Mouse (Mus musculus): ENCODE measurements at regions not wholly inside any gene's neighbourhood (a gene's known extent, or its start where the extent isn't known, plus 50 kb on each side); places are given as distances from the start of the nearest gene placed in this dataset.

DNA sequence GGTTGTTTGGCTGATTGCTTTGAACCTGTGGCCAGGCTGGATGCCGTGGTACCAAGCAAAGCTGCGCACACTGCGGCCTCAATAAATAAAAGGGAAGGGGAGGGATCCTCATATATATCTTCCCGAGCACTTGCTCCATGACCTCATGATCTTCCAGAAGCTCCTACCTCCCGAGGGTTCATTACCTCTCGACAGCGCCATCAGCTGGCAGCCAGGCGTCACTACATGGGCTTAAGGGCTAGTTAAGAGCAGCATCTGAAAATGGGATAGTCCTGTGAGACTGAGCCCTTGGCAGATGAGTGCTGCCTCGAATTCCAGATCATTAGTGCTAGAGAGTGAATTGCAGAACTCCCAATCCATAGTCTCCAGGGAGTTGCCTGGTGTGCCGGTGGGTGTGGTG lies 134.0 kb downstream of the Zfp281 start:
- H3K36me3 ChIP-seq (replicated peaks; ENCODE audit: control insufficient read depth, insufficient read depth) = no peaks in the 10 kb centered on the region
- no peaks in the 10 kb centered on the region for H3K9me3 ChIP-seq (ENCODE audit: control insufficient read depth, low read length)
- no peak overlapping the region for H3K4me2 ChIP-seq (replicated peaks)
- H3K27ac ChIP-seq = no peak overlapping the region
- H3K4me3 ChIP-seq (replicated peaks; ENCODE audit: low read length) = no peak overlapping the region
- no peaks in the 10 kb centered on the region for H3K4me1 ChIP-seq (replicated peaks; ENCODE audit: control insufficient read depth, insufficient read depth, low read length)
- no peaks in the 10 kb centered on the region for H3K27me3 ChIP-seq (ENCODE audit: control insufficient read depth, insufficient read depth, low read length)
- 73% methylated on average over 10 of the region's 10 CpGs for WGBS
- DNase-seq (ENCODE audit: low spot score) = no peak
- no peak overlapping the region for H3K9ac ChIP-seq
- ATAC-seq (ENCODE audit: low FRiP score) = no peak

DNA sequence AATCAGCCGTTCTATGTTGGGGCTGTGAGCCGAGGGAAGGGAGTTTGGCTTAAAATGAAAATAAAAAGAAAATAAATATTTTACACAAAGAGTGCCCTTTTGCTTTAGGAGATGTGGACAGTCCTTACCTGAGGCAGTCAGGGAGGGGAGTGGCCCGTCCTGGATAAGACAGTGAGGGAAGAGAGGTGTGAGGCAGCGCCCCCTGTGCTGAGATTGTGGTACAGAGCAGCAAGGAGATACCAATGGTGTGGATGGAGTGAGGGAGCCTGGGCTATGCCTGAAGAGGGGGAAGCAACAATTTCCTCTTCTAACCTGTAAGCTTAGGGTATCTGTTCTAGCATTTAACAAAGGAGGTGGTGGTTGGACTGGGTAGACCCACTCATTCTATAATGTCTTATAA lies 134.5 kb downstream of the Zfp281 start:
- Histone ChIP-seq H3K27ac (no peak overlapping the region), H3K9me3 (ENCODE audit: control insufficient read depth, low read length) (no peaks in the 10 kb centered on the region), H3K4me3 (replicated peaks; ENCODE audit: low read length) (no peak overlapping the region), H3K4me2 (replicated peaks) (no peak overlapping the region), H3K4me1 (replicated peaks; ENCODE audit: control insufficient read depth, insufficient read depth, low read length) (no peaks in the 10 kb centered on the region), H3K9ac (no peak overlapping the region), H3K27me3 (ENCODE audit: control insufficient read depth, insufficient read depth, low read length) (no peaks in the 10 kb centered on the region), H3K36me3 (replicated peaks; ENCODE audit: control insufficient read depth, insufficient read depth) (no peaks in the 10 kb centered on the region)
- ATAC-seq (ENCODE audit: low FRiP score) (no peak), DNase-seq (ENCODE audit: low spot score) (no peak)
- WGBS = 78% methylated on average over 4 of the region's 4 CpGs

DNA sequence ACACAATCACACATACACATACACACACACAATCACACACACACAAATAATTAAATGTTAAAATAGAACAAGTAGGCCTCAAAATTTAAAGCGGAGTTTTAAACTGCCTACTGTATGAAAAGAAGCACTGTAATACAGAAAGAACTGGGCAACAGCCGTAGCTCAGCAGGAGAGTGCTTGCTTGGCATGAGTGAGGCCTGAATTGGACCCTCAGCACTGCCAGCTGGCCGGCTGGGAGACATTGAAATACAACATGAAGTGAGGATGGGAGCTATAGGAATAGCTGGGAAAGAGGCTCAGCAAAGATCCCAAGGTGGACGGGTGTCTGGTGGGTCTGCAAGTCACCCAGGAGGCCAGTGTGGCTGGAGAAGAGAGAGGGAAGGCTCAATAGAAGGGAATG lies 136.8 kb downstream of the Zfp281 start:
- H3K4me3 ChIP-seq (replicated peaks; ENCODE audit: low read length) = no peak overlapping the region
- H3K4me2 ChIP-seq (replicated peaks) = no peak overlapping the region
- DNase-seq (ENCODE audit: low spot score) (no peak), ATAC-seq (ENCODE audit: low FRiP score) (no peak)
- H3K9ac ChIP-seq = no peak overlapping the region
- no peak overlapping the region for H3K27ac ChIP-seq
- H3K4me1 ChIP-seq (replicated peaks; ENCODE audit: control insufficient read depth, insufficient read depth, low read length) = no peaks in the 10 kb centered on the region
- 82% methylated on average over 4 of the region's 4 CpGs for WGBS
- H3K9me3 ChIP-seq (ENCODE audit: control insufficient read depth, low read length) = no peaks in the 10 kb centered on the region
- H3K36me3 ChIP-seq (replicated peaks; ENCODE audit: control insufficient read depth, insufficient read depth) = no peaks in the 10 kb centered on the region
- no peaks in the 10 kb centered on the region for H3K27me3 ChIP-seq (ENCODE audit: control insufficient read depth, insufficient read depth, low read length)

DNA sequence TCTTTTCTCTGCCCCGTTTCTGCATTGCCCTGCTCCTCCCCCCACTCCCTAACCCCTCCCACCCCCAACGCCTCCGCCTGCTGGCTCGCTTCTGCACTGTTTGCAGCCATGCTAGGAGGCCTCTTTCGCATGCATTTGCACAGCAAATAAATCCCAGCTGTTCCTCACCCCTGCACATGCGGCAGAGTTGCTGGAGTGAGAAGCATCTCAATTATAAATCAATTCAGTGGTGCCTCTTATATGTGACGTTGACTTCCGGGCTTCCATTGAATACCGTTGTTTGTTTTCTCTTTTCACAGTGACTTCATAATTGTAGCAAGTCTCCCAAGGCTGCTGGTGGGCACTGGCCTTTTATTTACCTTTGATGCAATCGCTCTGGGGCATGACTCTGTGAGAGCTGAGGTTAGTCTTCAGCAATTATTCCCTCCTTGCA lies 144.3 kb downstream of the Zfp281 start:
- H3K27ac ChIP-seq = 0 out of 2 replicates have a peak overlapping the region, but pooled peaks have one; percentile 49
- 0 out of 2 replicates have a peak, but pooled peaks cover 3% of the 10 kb centered on the region for H3K4me1 ChIP-seq (replicated peaks; ENCODE audit: control insufficient read depth, insufficient read depth, low read length)
- H3K9me3 ChIP-seq (ENCODE audit: control insufficient read depth, low read length) = no peaks in the 10 kb centered on the region
- WGBS = 1% methylated on average over 10 of the region's 10 CpGs
- no peaks in the 10 kb centered on the region for H3K27me3 ChIP-seq (ENCODE audit: control insufficient read depth, insufficient read depth, low read length)
- H3K4me3 ChIP-seq (replicated peaks; ENCODE audit: low read length) = no peak overlapping the region
- no peak overlapping the region for H3K9ac ChIP-seq
- no peaks in the 10 kb centered on the region for H3K36me3 ChIP-seq (replicated peaks; ENCODE audit: control insufficient read depth, insufficient read depth)
- peak overlapping the region; percentile 27 for H3K4me2 ChIP-seq (replicated peaks)
- peak; percentile 73; the same call in 1 of the 2 replicates for ATAC-seq (ENCODE audit: low FRiP score)
- peak; percentile 53 for DNase-seq (ENCODE audit: low spot score)

DNA sequence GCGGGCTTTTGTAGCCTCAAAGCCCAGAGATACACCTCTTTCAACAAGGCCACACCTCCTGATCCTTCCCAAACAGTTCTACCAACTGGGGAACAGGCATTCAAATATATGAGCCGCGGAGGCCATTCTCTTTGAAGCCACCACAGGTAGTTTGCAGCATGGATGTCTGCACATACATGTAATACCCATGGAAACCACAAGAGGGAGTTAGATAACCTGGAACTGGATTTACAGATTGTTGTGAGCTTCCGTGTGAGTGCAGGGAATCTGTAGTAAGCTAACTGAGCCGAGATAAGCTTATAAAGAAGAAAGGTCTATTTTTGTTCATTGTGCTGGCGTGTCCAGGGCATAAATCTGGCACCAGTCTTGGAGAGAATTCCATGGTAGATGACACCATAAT lies 149.0 kb downstream of the Zfp281 start:
- DNase-seq (ENCODE audit: low spot score) = no peak
- peaks cover 10% of the 10 kb centered on the region for H3K4me1 ChIP-seq (replicated peaks; ENCODE audit: control insufficient read depth, insufficient read depth, low read length)
- no peak overlapping the region for H3K9ac ChIP-seq
- WGBS = 94% methylated on average over 6 of the region's 6 CpGs
- H3K4me2 ChIP-seq (replicated peaks) = no peak overlapping the region
- H3K9me3 ChIP-seq (ENCODE audit: control insufficient read depth, low read length) = no peaks in the 10 kb centered on the region
- no peak for ATAC-seq (ENCODE audit: low FRiP score)
- peaks cover 9% of the 10 kb centered on the region; the same call in 1 of the 2 replicates for H3K27me3 ChIP-seq (ENCODE audit: control insufficient read depth, insufficient read depth, low read length)
- no peak overlapping the region for H3K4me3 ChIP-seq (replicated peaks; ENCODE audit: low read length)
- H3K27ac ChIP-seq = no peak overlapping the region
- H3K36me3 ChIP-seq (replicated peaks; ENCODE audit: control insufficient read depth, insufficient read depth) = no peaks in the 10 kb centered on the region

DNA sequence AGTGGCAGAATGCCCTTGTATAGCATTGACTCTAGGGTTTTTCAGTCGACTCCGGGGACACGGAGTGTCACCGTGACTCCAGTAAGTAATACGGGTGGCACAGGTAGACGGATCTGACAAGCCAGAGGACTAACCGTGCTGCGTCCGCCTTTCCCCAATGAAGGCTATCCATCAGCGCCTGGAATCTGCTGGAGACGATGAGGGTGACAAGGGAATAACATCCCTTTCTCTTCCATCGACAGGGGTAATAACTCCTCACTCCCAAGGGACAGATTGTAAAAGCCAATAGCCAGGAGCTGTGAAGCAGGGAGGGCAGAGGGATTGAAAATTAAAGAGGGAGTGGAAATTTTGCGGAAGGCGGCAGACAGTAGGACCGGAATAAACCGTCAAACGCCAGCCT lies 151.5 kb downstream of the Zfp281 start:
- Histone ChIP-seq H3K4me1 (replicated peaks; ENCODE audit: control insufficient read depth, insufficient read depth, low read length) (peaks cover 10% of the 10 kb centered on the region), H3K4me3 (replicated peaks; ENCODE audit: low read length) (no peak overlapping the region), H3K9ac (no peak overlapping the region), H3K36me3 (replicated peaks; ENCODE audit: control insufficient read depth, insufficient read depth) (no peaks in the 10 kb centered on the region), H3K27ac (no peak overlapping the region), H3K27me3 (ENCODE audit: control insufficient read depth, insufficient read depth, low read length) (peaks cover 16% of the 10 kb centered on the region; the same call in 1 of the 2 replicates), H3K4me2 (replicated peaks) (no peak overlapping the region), H3K9me3 (ENCODE audit: control insufficient read depth, low read length) (no peaks in the 10 kb centered on the region)
- ATAC-seq (ENCODE audit: low FRiP score) (no peak), DNase-seq (ENCODE audit: low spot score) (no peak)
- 41% methylated on average over 17 of the region's 17 CpGs for WGBS

DNA sequence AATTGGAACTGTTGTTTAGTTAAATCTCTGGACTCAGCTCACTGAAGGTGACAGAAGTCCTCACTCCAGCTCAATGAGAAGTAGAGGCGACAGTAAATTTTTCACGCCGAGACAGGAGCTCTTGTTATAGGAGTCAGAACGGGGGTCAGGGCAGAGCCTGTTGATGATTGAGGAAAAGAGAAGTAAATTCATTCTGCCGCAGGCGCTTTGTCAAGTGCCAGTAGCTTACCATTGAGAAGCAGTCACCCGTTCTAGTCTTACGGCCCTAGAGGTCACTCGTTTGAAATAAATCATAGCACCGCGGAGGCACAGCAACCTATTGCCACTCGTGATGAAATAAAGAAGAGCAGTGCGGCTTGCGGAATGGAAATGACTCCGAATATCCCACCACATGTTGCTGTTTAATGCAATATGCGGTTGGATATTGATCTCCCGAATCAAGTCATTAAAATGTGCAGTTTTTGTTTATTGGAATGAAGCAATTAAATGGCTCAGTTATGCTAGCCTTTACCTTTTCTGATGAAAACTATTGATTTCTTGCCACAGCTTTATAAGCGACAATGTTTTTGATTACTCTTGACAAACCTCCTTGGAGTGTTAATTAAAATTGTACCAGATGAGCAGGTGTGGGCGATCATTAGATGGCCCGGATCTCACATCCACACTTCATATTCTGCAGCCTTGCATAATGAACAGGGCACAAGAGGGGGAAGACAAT lies 152.7 kb downstream of the Zfp281 start:
- 0 out of 2 replicates have a peak, but pooled peaks have one; percentile 22 for ATAC-seq (ENCODE audit: low FRiP score)
- WGBS = 15% methylated on average over 20 of the region's 20 CpGs
- no peak overlapping the region for H3K27ac ChIP-seq
- H3K36me3 ChIP-seq (replicated peaks; ENCODE audit: control insufficient read depth, insufficient read depth) = no peaks in the 10 kb centered on the region
- no peaks in the 10 kb centered on the region for H3K9me3 ChIP-seq (ENCODE audit: control insufficient read depth, low read length)
- peaks cover 21% of the 10 kb centered on the region for H3K4me1 ChIP-seq (replicated peaks; ENCODE audit: control insufficient read depth, insufficient read depth, low read length)
- H3K4me2 ChIP-seq (replicated peaks) = peak overlapping the region; percentile 43
- peak; percentile 27 for DNase-seq (ENCODE audit: low spot score)
- H3K9ac ChIP-seq = no peak overlapping the region
- peaks cover 16% of the 10 kb centered on the region; the same call in 1 of the 2 replicates for H3K27me3 ChIP-seq (ENCODE audit: control insufficient read depth, insufficient read depth, low read length)
- H3K4me3 ChIP-seq (replicated peaks; ENCODE audit: low read length) = peak overlapping the region; percentile 11; the same call in 1 of the 2 replicates

DNA sequence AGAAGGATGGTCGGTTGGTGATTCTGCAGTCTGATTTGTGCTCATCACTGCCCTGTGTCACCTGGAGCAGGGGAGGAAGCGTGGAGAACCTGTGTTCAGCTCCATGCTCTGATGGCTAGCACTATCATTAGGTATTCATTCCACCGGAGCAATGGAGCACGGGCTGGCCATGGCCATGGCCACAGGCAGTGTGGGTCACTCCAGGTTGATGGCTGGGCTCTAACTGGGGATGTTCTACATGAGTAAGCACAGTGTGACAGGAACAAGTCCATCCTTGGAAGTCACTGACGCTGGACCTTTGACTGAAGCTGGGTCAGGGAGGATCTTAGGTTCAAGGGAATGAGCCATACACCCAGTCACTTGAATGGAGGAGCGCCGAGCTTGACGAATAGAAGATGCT lies 154.7 kb downstream of the Zfp281 start:
- Histone ChIP-seq H3K27ac (no peak overlapping the region), H3K9ac (no peak overlapping the region), H3K4me1 (replicated peaks; ENCODE audit: control insufficient read depth, insufficient read depth, low read length) (peaks cover 23% of the 10 kb centered on the region), H3K4me2 (replicated peaks) (no peak overlapping the region), H3K9me3 (ENCODE audit: control insufficient read depth, low read length) (no peaks in the 10 kb centered on the region), H3K27me3 (ENCODE audit: control insufficient read depth, insufficient read depth, low read length) (peaks cover 16% of the 10 kb centered on the region; the same call in 1 of the 2 replicates), H3K36me3 (replicated peaks; ENCODE audit: control insufficient read depth, insufficient read depth) (no peaks in the 10 kb centered on the region), H3K4me3 (replicated peaks; ENCODE audit: low read length) (no peak overlapping the region)
- DNase-seq (ENCODE audit: low spot score) (no peak), ATAC-seq (ENCODE audit: low FRiP score) (no peak)
- 70% methylated on average over 8 of the region's 8 CpGs for WGBS

DNA sequence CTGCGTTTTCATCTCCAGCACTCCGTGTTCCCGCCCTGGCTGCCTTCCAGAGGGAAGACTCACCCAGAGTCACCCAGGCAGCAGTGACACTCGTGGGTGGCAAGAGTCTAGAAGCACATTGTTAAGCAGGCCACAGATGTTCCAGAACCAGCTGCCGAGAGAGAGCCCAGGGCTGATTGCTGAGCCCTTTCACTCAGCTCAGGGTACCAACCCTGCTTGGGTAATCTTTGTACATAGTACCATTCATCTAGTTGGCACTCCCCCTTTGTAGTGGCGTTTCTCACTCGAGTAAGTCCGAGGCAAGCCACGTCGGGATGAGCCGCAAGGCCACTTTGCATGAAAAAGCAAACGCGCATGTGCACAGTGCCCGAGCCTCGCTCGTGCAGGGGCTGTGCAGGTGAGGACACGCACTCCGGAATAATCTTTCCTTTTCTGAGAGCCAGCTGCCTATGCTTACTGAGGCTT lies 156.9 kb downstream of the Zfp281 start:
- Histone ChIP-seq H3K4me2 (replicated peaks) (peak overlapping the region; percentile 68), H3K27me3 (ENCODE audit: control insufficient read depth, insufficient read depth, low read length) (peaks cover 15% of the 10 kb centered on the region; the same call in 1 of the 2 replicates), H3K9ac (0 out of 2 replicates have a peak overlapping the region, but pooled peaks have one; percentile 17), H3K4me1 (replicated peaks; ENCODE audit: control insufficient read depth, insufficient read depth, low read length) (peaks cover 23% of the 10 kb centered on the region), H3K36me3 (replicated peaks; ENCODE audit: control insufficient read depth, insufficient read depth) (no peaks in the 10 kb centered on the region), H3K4me3 (replicated peaks; ENCODE audit: low read length) (peak overlapping the region; percentile 30), H3K27ac (no peak overlapping the region), H3K9me3 (ENCODE audit: control insufficient read depth, low read length) (no peaks in the 10 kb centered on the region)
- ATAC-seq (ENCODE audit: low FRiP score) = peak; percentile 75; the same call in 1 of the 2 replicates
- 6% methylated on average over 18 of the region's 18 CpGs for WGBS
- DNase-seq (ENCODE audit: low spot score) = peak; percentile 58
